Mouse (Mus musculus) olfactory bulb, adult 2 months (tissue): ENCODE results near the gene Il1rapl1.

Source experiments
- CTCF ChIP-seq: fragments of 200-500 bp; IDR thresholded peaks from 2 replicates; pipeline ENCODE4 v1.5.1; 2012; ENCODE audit warnings: low read depth, mild to moderate bottlenecking, low read length, moderate library complexity; ENCODE audit not compliant: insufficient read depth
- POLR2A ChIP-seq: fragments of 200-500 bp; IDR thresholded peaks from 2 replicates; pipeline ENCODE4 v1.6.1; 2012; ENCODE audit warnings: mild to moderate bottlenecking, low read depth, low read length, moderate library complexity; ENCODE audit not compliant: insufficient read depth

- TF ChIP-seq CTCF (no peak), POLR2A (no peak)
Measured at GRCm38 (mm10) chrX:87225280-87225679, 890.2 kb downstream of the Il1rapl1 start.
